Mouse (Mus musculus): ENCODE results near the gene Zbtb16.

Gene Zbtb16

DNA sequence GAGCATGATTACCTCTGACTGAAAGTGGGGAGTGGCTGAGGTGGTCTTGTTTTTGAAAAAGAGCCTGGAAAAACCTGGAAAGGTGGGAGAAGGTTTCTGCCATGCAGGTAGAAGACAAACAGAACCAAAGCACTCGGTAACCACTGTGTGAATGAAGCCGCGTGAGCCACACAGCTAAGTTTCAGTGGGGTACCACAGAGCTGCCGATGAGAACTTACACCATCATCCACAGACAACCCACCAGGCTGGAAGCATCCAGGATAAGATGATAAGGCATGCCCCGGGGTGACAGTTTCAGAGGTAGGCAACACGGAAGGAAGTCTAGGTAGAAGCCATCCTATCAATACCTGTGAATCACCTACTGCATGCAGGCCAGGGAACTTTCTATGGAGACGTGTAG, 93.9 kb downstream of the Zbtb16 start:
- no peak for DNase-seq

DNA sequence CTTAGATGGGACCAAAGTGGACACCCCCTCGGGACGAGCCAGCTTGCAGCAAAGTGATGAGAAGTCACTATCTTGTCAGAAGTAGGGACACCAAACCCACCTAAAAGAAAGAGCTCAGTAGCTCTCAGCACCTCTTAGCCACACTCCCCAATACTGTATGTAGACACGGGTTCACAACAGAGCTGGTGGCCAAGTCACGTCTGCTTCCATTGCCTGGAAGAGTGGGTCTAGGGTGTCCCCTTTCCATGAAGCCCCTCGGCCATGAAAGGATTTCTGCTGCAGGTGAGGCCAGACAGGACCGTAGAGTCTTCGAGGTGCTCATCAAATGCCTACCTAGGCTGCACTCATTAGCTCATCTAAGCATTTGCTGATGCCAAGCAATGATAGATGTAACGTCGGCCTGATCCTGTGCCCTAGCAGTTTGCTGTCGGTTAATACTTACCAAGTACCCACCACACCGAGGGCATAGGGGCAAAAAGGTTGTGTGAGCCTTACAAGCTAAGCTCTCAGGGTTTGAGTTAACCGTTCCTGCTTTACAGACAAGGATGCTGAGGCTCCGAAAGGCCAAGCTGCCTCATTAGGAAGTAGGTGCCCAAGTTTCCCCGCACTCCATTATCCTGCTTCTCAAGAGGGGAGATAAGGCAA, 94.5 kb downstream of the Zbtb16 start:
- peak; percentile 49 for DNase-seq

DNA sequence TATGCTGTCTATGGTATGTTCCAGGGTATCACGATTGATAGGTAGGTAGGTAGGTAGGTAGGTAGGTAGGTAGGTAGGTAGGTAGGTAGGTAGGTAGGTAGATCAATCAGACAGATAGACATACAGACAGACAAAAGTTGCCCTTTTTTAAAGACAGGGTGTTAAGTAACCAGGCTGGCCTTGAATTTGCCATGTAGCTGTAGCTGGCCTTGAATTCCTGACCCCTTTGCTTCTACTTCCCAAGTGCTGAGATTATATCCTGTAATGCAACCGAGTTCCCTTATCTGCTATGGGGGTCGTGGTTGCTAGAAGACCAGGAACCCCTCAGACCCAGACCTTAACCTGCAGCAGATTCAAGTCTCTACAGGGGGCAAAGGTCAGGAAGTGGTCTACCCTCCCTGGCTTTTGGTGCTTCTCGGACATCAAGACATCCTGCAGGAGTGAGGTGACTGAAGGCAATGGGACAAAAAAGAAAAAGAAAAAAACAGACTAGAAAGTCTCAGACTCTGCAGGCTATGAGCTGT, 95.2 kb downstream of the Zbtb16 start:
- no peak for DNase-seq

DNA sequence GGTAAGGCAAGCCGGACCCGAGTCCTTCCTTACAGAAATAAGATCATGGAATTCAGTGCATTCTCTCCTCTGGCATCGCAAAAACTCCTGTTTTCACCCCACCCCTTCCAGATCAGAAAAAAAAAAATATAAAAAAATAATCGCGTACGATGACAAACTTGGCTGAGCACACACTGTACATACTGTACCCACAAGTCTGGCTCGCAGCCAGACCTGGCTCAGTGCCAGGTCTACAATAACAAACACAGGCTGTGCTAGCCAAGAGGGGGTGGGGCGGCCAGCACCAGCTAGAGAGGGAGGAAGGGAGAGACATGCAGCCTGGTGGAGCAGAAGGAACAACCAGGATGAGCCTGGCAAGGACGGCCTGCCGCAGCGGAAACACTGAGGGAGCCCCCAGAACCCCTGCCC, 95.9 kb downstream of the Zbtb16 start:
- peak; percentile 99 for DNase-seq

DNA sequence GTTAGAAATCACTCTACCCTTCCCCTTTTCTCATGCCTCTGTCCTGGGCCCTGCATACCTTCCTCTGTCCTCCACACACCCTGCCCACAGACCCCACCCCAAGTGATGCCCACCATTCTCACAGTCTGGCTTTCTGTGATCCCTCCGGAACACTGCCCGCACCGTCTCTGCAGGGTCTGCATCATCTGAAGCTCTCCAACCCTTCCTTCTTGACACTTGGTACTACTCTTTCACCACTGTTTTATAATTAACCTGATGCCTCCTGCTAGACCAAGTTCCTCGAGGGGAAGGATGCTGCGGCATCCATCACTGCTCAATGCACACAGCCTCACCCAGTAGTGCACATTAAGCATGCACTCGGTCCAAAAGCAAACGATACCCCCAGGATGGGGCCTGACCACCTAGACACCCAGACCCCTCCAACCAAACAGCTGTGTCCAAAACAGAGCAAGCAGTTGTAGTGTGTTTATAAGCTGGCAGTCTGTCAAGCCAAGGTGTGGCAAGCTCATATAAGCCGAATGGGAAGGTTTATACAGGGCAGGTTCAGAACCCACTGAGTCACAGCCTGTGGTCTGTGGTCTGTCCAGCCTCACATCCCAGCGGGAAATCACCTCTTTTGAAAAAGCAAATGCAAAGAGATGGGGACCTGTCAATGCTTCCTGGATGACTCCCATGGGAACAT, 97.1 kb downstream of the Zbtb16 start:
- DNase-seq, result peak; percentile 50

DNA sequence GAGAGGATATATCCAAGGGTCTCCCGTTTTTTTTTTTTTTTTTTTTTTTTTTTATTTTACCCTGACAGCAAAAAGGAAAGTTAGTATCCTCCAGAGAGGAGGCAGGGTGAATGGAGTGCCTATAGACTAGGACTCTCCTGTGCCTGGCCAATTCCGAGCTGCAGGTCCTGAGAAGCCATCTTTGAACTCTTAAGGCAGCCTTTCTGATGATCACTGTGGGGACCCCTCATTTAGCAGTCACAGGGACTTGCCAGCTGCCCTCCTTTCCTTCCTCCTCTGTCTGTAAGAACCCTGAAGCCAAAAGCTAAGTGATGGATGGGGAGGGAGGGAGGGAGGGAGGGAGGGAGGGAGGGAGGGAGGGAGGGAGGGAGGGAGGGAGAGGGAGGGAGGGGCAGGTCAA, 98.1 kb downstream of the Zbtb16 start:
- no peak for DNase-seq

DNA sequence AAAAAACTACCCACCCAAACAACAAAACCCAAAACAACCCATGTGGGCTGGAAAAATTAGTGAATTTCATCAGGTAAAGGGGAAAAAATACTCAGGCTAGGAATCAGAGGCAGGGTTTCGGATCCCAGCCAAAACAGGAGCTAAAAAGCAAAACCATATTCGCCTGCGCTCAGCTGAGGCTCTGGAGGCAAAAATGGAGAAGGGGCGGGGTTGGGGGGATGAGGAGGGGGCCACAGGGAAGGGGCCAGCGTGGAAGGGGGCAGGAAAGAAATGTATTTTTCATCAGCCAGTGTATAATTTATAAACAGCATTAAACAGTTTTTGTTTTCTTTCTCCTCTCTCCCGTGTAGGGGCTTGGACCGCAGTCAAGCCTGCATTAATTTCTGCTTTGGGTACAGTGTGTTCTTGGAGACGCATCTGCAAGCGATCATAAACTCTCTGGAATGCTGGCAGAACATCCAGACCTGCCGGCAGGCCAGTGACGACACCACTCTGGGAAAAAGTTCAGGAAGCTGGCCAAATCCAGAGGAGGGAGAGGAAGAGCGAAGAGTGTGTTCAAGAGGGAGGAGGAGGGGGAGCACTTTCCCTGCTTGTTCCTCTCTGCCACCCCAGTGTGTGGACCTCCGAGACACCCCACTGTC, 98.7 kb downstream of the Zbtb16 start:
- DNase-seq, result peak; percentile 98

DNA sequence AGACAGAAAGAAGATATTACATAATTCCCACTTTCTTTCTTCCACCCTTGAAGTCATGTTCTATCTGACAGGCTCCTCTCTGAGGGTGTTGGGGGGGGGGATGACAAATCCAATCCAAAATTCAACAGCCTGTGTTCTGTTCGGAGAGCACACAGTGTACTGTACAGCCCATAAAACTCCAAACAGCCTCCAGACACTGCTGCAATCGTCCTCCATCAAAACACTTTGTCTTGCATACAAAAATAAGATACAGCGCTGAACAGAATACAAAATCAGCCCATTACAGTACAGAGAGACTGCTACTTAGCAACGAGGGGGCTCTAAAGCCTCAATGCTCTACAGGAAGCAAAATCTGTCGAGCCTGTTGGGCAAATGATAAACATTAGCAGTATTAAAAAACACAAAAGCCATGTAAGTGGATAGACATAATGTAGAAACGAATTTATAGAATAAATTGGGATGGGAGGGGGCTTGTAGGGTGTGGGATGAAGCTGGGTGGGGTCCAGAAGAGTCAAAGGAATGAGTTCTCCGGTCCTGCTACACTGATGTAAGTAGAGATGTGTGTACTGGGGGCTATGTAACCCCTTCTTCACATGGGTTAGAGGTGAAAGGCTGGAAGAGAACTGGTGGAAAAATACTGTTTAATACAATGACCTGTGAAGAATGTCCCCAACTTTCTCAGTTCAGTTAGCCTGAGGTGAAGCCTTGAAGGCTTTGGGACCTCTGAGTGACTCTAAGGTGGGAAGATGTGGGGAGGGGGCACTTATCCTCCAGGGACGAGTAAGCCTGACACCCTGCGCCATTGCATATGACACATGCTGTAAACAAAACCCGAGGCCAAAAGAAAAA, 99.4 kb downstream of the Zbtb16 start:
- DNase-seq, result peak; percentile 71

DNA sequence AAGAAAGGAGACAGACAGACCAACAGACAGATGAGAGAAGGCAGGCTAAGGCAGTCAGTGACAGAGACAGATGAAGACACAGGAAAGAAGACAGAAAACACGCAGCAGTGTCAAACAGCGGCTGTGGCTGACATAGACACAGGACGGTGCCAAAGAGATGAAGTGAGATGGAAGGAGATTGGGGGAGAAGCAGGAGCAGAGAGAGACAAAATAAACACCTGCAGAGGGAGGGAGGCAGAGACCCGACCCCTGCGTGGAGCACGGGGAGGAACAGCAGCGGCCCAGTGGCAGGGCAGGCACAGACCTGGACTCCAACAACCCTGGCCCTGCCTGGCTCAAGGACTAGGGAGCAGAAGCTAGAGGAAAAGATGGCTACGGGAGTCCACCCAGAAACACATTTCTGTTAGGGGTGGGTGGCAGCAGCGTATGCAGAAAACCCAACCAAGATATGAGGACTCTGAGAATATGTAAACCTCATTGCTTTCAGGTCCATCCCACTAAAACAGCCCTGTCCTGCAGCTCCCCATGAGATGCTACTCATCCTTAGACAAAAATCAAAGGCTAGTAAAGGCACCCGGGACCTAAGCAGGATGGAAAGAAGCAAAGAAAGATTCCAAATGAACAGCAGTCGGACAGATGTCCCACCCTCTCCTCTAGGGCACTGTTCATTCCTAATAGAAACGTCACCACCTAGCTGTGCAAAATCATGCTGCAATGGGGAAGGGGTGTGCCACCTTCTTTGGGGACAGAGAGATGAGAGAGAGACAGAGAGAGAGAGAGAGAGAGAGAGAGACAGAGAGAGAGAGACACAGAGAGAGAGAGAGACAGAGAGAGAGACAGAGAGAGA, 100.3 kb downstream of the Zbtb16 start:
- DNase-seq, result no peak

DNA sequence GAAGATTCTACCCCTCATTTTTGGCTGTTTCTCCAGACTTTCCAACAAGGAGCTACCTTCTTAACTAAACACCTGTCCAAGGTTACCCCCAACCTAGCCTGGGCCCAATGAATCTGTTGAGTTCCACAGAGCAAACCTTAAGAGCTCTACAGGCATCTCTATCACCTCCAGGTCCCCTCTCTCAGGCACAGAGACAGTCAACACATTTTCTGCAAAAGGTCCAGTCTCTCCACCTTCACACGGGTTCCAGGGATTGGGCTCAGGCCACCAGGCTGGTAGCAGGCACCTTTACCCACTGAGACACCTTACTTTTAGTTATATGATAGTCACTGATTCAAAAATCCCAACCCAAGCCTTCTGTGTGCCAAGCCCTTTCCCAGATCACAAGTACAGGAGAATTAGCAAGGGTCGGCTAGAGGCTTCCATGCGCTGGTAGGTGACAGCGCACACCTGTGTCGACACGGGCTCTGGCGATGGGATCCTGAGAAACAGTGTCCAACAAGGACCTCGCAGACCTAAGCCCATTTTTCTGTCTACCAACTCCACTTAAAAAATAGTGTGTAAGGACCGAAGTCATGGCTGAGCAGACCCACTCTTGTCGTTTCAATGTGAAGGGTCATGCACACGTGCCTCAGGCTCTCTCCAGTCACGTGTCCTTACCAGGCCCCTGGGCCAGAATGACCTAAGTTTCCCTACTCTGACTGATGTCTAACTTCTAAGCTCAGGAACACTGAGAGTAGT, 101.1 kb downstream of the Zbtb16 start:
- no peak for DNase-seq

DNA sequence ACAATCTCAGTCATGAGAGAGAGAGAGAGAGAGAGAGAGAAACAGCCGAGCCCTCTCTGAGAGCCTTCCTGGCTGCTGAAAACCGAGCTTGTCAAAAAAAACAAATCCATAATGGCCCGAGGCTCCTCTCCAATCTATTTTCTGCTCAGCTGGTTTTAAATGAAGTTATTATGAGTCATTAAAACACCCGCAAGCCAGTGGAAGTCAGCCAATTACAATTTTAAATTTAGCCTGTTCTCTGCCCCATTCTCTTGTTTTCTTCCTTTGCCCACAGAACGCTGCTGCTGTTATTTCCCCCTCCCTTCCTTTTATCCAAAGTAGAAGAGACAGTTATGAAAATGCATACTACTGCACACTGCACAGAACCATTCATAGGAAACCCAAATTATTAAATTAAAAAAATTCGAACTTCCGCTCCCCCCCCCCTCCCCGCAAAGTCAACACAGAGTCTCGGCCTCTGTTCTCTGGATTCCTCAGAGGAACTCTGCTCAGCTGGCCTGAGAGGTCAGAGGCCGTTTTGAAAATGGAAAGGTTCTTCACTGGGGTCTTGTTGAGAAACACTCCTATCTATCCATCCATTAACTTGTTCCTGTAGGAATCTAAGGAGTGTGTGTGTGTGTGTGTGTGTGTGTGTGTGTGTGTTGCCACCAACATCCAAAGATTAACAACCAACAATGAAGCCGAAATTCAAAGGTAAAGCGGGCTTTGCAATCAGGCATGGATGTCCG, 102.0 kb downstream of the Zbtb16 start:
- DNase-seq, result peak; percentile 86

DNA sequence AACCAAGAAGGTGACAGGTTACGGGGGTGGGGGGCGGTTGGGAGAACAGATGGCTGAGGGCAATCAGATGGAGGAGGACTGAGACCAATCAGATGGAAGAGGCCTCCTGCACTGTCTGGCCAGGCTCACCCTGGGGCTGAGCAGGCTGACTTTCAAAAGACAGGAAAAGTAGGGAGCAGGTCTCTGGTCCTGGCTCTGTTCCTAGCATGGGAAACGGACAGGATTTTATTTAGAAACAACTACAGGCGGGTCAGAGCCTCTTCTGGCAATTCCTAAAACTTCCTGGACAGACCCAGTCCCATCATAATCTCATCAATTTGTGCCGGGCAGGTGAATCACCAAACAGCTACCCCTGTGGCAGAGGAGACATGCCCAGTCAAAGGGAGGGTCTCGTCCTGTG, 102.9 kb downstream of the Zbtb16 start:
- no peak for DNase-seq

DNA sequence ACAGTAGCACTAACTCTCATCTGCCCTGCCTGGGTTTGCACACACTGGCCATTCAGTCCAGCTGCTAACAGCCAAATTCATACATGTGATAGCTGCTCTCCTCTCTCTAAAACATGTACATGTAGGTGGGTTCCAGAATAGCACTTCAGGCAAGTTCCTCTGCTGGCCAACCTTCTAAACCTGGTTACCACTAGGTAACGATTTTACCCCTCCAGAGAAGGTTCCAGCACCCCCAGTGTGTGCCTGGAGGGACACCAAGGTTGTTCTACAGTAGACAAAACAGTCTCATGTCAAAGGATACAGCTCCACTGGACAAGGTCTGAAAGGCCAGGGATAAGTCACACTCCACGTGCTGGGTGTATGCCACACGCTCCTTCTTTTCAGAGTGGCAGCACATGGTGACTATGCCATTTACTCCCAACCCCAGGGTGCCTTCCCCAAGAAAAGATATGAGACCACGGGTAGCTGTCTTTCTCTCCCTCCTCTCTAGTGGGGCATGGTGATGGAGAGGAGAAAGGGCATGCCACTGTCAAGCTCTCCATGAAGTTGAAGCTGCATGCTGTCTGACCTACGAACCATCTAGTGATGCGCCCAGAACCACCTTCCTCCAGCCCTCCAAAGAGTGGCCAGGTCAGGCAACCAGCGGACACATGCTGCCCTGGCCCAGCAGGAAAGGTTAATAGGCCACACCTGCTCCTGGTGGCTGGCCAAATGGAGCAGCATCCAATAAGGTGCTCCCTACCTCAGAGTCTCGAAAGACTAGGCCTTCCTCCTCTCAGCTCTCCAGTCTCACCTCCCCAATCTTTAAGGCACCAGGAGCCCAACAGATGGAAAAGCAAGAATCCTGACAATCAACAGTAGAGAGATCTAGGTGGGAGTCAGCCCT, 104.1 kb downstream of the Zbtb16 start:
- no peak for DNase-seq

DNA sequence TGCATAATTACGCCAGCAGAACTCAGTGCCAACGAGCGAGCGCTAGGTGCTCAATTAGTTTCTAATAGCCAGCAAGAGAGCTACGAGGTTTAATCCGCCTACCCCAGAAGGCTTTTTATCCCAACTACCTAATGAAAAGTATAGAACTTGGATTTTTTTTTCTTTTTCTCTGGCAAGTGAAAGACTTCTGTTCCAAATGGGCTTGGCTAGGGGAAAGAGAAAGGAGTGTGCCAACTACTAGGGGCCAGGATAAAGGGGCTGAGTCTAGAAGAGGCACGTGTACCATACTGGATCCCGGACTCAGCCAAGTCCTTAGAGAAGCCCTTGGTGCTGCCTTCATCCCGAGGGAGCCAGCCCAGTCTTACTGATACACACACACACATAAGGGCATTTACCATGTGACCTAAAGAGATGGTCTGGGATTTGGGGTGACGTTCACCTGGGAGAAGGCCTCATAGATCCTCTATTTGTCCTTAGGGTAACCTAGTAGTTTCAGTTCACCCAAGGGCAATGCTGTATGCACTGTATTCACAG, 105.5 kb downstream of the Zbtb16 start:
- no peak for DNase-seq

DNA sequence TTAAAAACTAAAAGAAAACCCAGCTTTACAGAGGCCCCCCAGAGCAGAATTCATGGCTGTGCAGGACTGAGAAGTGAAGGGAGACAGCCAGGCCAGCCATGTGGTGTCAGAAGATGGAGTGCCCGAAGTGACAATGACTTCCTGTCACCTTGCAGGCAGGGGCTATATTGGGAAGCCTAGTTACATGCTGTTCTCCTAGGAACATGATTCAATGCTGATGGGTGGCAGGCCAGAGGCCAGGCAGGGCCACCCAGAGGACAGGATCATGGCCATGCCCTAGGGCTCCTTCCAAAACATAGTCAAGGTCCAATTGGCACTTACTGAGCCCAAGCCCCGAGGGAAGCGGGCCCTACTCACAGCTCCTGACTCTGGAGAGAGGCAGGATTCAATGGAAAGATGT, 106.6 kb downstream of the Zbtb16 start:
- no peak for DNase-seq

DNA sequence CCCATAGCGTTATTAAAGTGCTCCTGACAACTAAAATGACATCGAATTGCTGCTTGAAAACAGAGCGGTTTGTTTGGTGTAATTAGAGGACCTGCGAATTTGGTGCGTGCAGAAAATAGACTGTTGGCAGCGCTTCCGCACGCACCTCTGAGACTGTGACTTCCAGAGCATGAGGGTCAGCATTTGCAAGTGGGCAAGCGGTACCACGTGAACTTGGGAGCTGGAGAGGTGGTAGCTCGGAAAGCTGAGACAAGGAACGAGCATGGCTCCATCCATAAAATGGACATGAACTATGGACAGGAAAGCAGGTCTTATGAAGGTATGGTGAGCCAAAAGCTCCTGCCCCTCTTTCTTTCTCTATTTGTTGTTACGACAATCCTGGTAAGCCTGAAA, 107.3 kb downstream of the Zbtb16 start:
- no peak for DNase-seq

DNA sequence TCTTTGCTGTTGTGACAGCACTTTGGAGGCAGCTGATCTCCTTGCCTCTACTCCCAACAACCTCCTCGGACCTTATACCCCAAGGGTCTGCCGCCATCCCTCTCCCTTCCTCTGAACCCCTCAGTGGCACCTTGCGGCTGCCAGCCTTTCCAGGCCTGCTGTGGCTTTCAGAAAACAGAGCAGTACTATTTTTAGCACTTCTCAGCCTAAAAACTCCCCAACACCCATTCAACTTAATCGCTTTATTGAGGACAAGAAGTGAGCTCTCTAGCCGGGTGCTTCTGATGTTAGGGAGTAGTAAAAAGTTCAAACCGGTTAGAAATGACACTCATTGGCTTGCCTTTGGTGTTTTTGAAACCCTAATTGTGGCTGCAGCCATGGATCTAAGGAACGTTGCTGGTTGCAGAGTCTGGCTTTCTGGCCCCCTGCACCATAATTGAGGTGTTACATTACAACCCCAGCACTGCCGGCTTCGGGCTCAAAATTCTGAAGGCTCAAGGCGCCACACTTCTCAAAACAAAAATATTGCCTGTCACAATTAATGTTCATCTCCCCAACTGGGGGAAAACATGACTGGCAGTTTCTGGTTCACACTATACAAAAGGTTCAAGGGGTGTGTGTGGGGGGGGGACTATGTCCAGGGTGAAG, 107.8 kb downstream of the Zbtb16 start:
- no peak for DNase-seq

DNA sequence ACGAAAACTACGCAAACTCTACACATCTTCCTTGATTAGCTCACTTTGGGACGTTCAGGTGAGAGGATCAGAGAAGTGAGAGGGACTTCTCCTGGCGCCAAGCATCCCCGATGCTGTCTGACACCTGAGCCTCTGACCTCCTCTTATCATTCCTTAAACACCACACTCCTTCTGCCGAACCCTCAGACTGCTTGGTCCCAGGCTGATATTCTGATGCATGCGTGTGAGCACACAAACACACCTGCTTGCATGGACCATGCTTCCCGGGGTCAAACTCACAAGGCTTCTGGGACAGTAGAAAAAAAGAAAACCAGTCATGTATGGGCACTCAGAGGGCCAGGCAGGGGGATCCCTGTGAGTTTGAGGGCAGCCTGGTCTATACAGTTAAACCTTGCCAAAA, 109.7 kb downstream of the Zbtb16 start:
- no peak for DNase-seq

DNA sequence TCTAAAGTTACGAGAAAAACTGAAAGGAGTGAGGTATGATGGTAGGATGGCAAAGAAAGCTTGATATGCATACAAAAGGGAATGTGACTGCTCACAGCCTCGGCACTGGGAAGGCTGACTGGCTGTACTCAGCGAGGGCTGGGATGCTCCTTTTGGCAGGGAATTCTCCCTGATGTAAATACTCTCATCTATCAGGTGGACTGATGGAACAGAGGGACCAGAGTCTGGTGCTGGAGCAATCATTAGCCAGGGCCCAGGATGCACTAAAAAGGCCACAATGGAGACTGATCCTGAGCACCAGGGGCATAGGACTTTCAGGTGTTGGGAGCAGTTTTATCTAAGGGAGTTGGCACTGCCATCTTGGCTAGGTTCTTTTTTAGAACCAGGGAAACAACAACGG, 110.1 kb downstream of the Zbtb16 start:
- DNase-seq, result no peak

All from kidney, postnatal 14 days (tissue).